Mouse (Mus musculus) embryonic fibroblast, embryonic 13.5 days (primary cell): Measurements from ENCODE around the gene Pigw.

Experiments
- CTCF ChIP-seq: IDR thresholded peaks from 2 replicates; pipeline ENCODE4 v1.5.1; 2011; ENCODE audit warnings: mild to moderate bottlenecking, control low read depth, low read length, moderate library complexity, borderline replicate concordance; ENCODE audit not compliant: insufficient read depth
- POLR2A ChIP-seq: IDR thresholded peaks from 2 replicates; pipeline ENCODE4 v1.6.1; 2011; ENCODE audit warnings: low read depth, mild to moderate bottlenecking, control low read depth, low read length, moderate library complexity

DNA sequence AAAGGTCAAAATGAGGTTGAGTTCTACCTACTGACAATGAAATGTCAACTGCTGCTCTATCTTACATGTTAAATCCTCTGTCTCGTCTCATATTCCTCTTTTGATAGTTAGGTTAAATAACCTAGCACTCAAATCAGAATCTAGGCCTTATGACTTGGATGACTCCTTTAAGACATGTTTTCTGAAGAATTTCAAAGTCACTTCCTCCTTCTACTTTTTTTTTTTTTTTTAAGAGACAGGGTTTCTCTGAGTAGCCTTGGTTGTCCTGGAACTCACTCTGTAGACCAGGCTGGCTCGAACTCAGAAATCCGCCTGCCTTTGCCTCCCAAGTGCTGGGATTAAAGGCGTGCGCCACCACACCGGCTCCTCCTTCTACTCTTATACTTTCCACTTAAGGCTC is 24.8 kb downstream of the Pigw start:
- TF ChIP-seq POLR2A (no peak), CTCF (no peak)
